Mouse (Mus musculus) ES-E14 (cell line): ENCODE data around the gene Srms. TPM values are rescaled to one million over a fixed set of nuclear protein-coding genes. Genes with fewer than 3 reads are reported as not detected.

Source experiments
- DNase-seq: peaks from one replicate; pipeline ENCODE4 v3.0.0-alpha.2; 2013; ENCODE audit warnings: low read depth, low spot score
- H3K27ac ChIP-seq: 2 replicates; pipeline ENCODE4 v1.5.1; 2012; ENCODE audit warnings: low read depth, mild to moderate bottlenecking, low read length, moderate library complexity, mixed read lengths; ENCODE audit not compliant: poor library complexity, insufficient read depth, severe bottlenecking
- H3K36me3 ChIP-seq: 2 replicates; pipeline ENCODE4 v1.6.1; 2012; ENCODE audit warnings: mild to moderate bottlenecking, low read length, moderate library complexity, mixed read lengths; ENCODE audit not compliant: control insufficient read depth, poor library complexity, insufficient read depth, severe bottlenecking
- H3K4me1 ChIP-seq, 2 experiments: fragments of 150-350 bp in 1 of 2; sonication (generic) in 1 of 2; 2 replicates each; pipeline ENCODE4 v1.6.1; 2012; ENCODE audit warnings: low read length in 2 of 2, mild to moderate bottlenecking in 1 of 2, mixed read lengths in 1 of 2; ENCODE audit not compliant: control insufficient read depth in 2 of 2, insufficient read depth in 2 of 2, poor library complexity in 1 of 2
- H3K4me3 ChIP-seq, 2 experiments: fragments of 150-350 bp in 1 of 2; sonication (generic) in 1 of 2; 2 replicates each; pipeline ENCODE4 v1.5.1; 2012; ENCODE audit warnings: low read length in 2 of 2, low read depth in 1 of 2, mild to moderate bottlenecking in 1 of 2, mixed read lengths in 1 of 2; ENCODE audit not compliant: insufficient read depth in 1 of 2, poor library complexity in 1 of 2, severe bottlenecking in 1 of 2
- H3K9ac ChIP-seq: 2 replicates; pipeline ENCODE4 v1.6.1; 2012; ENCODE audit warnings: low read depth, mild to moderate bottlenecking, low read length, mixed read lengths; ENCODE audit not compliant: poor library complexity, insufficient read depth, severe bottlenecking
- H3K9me3 ChIP-seq: fragments of 150-350 bp; sonication (generic); 2 replicates; pipeline ENCODE4 v1.6.1; 2012; ENCODE audit warnings: low read depth, mild to moderate bottlenecking, low read length; ENCODE audit not compliant: control insufficient read depth, insufficient read depth
- CHD2 ChIP-seq: IDR thresholded peaks from 2 replicates; pipeline ENCODE4 v1.6.1; 2014; ENCODE audit warnings: mild to moderate bottlenecking, low read depth, low read length, inconsistent platforms
- HCFC1 ChIP-seq: IDR thresholded peaks from 2 replicates; pipeline ENCODE4 v1.6.1; 2012; ENCODE audit warnings: low read length, inconsistent platforms, borderline replicate concordance; ENCODE audit not compliant: insufficient read depth
- MAFK ChIP-seq: IDR thresholded peaks from 2 replicates; pipeline ENCODE4 v1.6.1; 2014; ENCODE audit warnings: mild to moderate bottlenecking, low read depth, low read length, inconsistent platforms; ENCODE audit not compliant: insufficient read depth
- ZC3H11A ChIP-seq: IDR thresholded peaks from 2 replicates; pipeline ENCODE4 v1.6.1; 2012; ENCODE audit warnings: low read depth, mild to moderate bottlenecking, inconsistent platforms, low read length, borderline replicate concordance
- ZNF384 ChIP-seq: IDR thresholded peaks from 2 replicates; pipeline ENCODE4 v1.6.1; 2012; ENCODE audit warnings: low read depth, low read length, inconsistent platforms
- in situ Hi-C, 2 experiments: fragments of 600-800 bp; cut with MboI; formaldehyde crosslinking; loops; one replicate each; pipeline ENCODE4 v1.15.1; 2025; ENCODE audit warnings: low sequenced_read_pairs in 2 of 2, inconsistent platforms in 1 of 2; ENCODE audit not compliant: unreplicated experiment in 2 of 2
- total RNA-seq: library from RNA; depleted of rRNA; stranded (reverse); fragments of 300-350 nt; gene quantifications from 2 replicates; pipeline ENCODE4 v1.2.3, GENCODE M21; 2012

Srms gene
- total RNA-seq, 1 experiment, result 0.67 TPM

DNA sequence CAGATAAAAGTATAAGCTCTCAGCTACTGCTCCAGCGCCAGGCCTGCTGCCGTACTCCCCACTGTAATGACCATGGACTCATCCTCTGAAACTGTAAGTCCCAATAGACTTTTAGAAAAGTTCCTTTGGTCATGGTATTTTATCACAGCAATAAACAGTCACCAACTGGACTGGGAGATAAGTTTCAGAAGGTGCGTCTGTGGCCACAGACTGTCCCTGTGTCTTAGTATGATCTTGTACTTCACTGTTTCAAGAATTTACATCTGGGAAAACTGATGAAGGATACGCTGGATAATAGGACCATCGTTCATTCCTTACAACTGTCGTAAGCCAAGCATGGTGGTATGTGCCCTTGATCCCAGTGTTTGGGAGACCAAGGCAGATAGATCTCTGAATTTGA is 3.1 kb upstream of the Srms start:
- H3K36me3 ChIP-seq, result no peaks in the 10 kb centered on the region
- no peaks in the 10 kb centered on the region for H3K9me3 ChIP-seq
- H3K27ac ChIP-seq, result no peak overlapping the region
- in situ Hi-C loops, result no loop called here
- no peak for DNase-seq
- H3K4me1 ChIP-seq, result peaks cover 0 to 20% of the 10 kb centered on the region in 2 experiments; a peak in 2 of 4 replicates
- no peak overlapping the region for H3K9ac ChIP-seq
- H3K4me3 ChIP-seq, result no peak overlapping the region
- TF ChIP-seq ZNF384 (no peak), CHD2 (no peak), HCFC1 (no peak)

DNA sequence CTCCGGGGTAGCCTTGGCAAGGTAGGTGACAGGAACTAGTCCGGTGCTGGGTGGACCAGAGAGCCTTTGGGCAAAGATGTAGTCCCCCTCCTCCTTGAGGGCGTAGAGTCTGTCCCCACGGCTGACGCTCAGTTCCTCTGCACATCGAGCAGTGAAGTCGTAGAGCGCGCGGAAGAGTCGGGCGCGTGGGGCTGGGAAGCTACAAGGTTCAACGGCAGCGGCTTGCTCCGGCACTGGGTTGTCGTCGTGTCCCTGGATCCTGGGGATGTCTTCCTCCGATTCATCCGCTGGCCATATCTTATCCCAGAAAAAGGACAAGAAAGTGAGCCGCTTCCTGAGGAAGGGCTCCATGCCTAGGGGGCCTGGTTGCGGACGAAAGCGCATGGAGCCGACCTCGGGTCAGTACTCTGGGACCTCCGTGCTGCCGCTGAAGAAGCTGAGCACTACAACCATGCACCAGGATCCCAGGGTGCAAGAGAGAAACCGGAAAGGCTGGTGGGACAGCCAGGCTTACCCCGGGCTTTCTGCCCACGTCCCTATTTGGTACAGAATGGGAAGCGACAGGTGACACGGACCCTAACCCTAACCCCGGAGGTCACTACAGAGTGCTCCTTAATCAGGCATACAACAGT is 480 bp downstream of the Srms start:
- Histone ChIP-seq H3K36me3 (no peaks in the 10 kb centered on the region), H3K4me3 (peak overlapping the region; percentile 33 to 44), H3K9ac (peak overlapping the region; percentile 17; the same call in 1 of the 2 replicates), H3K27ac (no peak overlapping the region), H3K9me3 (no peaks in the 10 kb centered on the region), H3K4me1 (peaks cover 0 to 6% of the 10 kb centered on the region in 2 experiments; a peak in 1 of 4 replicates)
- in situ Hi-C loops, result no loop called here
- DNase-seq, result no peak
- no peak for TF ChIP-seq ZC3H11A
- TF ChIP-seq MAFK, result no peak
- TF ChIP-seq CHD2, result no peak
- TF ChIP-seq HCFC1, result no peak
- TF ChIP-seq ZNF384, result no peak

DNA sequence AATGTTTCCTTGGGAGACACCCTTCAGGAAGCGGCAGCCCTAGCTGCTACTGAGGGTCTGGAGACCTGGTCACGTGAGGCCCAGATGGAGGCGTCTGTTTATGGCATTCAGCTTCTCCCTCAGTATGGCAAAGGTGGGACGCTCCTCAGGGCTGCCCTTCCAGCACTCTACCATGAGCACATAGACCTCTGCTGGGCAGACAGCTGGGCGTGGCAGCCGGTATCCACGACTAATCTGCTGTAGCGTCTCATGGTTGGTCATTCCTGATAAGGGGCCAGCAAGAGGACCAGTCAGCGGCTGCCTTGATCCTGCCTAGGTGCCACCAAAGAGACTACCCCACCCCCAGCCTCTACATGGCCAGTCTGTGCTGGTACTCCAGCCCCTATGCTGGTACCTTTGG is 6.9 kb downstream of the Srms start:
- DNase-seq, result no peak
- Histone ChIP-seq H3K9me3 (no peaks in the 10 kb centered on the region), H3K36me3 (no peaks in the 10 kb centered on the region), H3K27ac (no peak overlapping the region), H3K4me3 (no peak overlapping the region), H3K4me1 (peaks cover 0 to 4% of the 10 kb centered on the region in 2 experiments; a peak in 1 of 4 replicates), H3K9ac (no peak overlapping the region)
- in situ Hi-C loops, result no loop called here
- TF ChIP-seq HCFC1 (no peak), MAFK (no peak), ZC3H11A (no peak), ZNF384 (no peak), CHD2 (no peak)

DNA sequence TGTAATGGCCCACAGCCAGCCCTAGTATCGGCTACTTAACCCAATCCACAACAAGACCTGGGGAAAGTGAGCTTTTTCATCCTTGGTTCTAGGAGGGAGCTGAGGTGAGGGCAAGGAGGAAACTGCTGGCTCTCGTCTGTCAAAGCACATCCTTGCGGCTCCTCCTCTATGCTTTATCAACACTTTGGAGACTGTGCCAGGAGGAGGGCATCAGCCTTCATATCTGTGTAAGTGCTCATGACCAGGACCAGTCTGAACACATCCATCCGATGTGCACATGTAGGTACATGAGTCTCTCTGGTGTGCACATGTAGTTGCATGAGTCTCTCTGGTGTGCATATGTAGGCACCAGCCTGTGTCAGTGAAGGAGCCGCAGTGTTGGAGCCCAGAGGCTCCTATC is 7.3 kb downstream of the Srms start:
- Histone ChIP-seq H3K27ac (no peak overlapping the region), H3K4me1 (peaks cover 0 to 4% of the 10 kb centered on the region in 2 experiments; a peak in 1 of 4 replicates), H3K9me3 (no peaks in the 10 kb centered on the region), H3K36me3 (no peaks in the 10 kb centered on the region), H3K9ac (no peak overlapping the region), H3K4me3 (no peak overlapping the region)
- DNase-seq, result no peak
- in situ Hi-C loops, result no loop called here
- TF ChIP-seq HCFC1 (no peak), ZC3H11A (no peak), ZNF384 (no peak), CHD2 (no peak), MAFK (no peak)

DNA sequence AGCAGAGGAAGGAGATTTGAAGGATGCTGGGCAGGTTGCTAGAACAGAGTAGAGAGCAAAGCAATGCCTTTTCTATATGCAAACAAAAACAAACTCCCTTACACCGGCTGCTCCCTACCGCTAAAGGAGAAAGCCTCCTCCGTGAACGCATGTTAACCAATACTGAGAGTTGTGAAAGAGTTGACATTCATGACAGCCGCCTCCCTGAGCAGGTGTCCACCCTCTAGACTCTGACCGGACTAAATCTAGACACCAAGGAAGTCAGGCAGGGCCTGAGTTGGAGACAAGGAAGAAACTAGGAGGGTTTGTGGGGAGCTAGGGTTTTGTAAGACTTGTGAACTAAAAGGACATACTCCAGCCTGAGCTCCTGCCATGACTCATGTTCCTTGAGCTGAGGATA is 10.1 kb downstream of the Srms start:
- Histone ChIP-seq H3K27ac (no peak overlapping the region), H3K9ac (no peak overlapping the region), H3K4me1 (peaks cover 0 to 4% of the 10 kb centered on the region in 2 experiments; a peak in 1 of 4 replicates), H3K9me3 (no peaks in the 10 kb centered on the region), H3K36me3 (no peaks in the 10 kb centered on the region), H3K4me3 (no peak overlapping the region)
- in situ Hi-C loops, result no loop called here
- TF ChIP-seq MAFK (no peak), HCFC1 (no peak), ZC3H11A (no peak), ZNF384 (no peak), CHD2 (no peak)
- no peak for DNase-seq
